Mouse (Mus musculus) stomach, embryonic 15.5 days (tissue): ENCODE measurements around the gene Kifc3. TPM values are rescaled to one million over a fixed set of nuclear protein-coding genes. Genes with fewer than 3 reads are reported as not detected.

Experiments
- ATAC-seq: fragments of 200-750 bp; cut with Nextera tagmentation; 2 replicates; pipeline ENCODE4 v1.8.0; 2017; ENCODE audit warnings: low read depth, moderate number of reproducible peaks, moderate TSS enrichment; ENCODE audit not compliant: insufficient read depth, low FRiP score
- H3K27ac ChIP-seq: fragments of 300-500 bp; sonication (generic); 2 replicates; pipeline ENCODE4 v1.5.1; 2015; ENCODE audit warnings: mild to moderate bottlenecking, inconsistent platforms
- H3K27me3 ChIP-seq: fragments of 300-500 bp; sonication (generic); replicated peaks from 2 replicates; pipeline ENCODE4 v1.6.1; 2015; ENCODE audit warnings: inconsistent platforms
- H3K36me3 ChIP-seq: fragments of 300-500 bp; sonication (generic); 2 replicates; pipeline ENCODE4 v1.6.1; 2015; ENCODE audit warnings: inconsistent platforms
- H3K4me1 ChIP-seq: fragments of 300-500 bp; sonication (generic); 2 replicates; pipeline ENCODE4 v1.6.1; 2015; ENCODE audit warnings: inconsistent platforms
- H3K4me2 ChIP-seq: fragments of 300-500 bp; sonication (generic); 2 replicates; pipeline ENCODE4 v1.6.1; 2015; ENCODE audit warnings: mild to moderate bottlenecking, inconsistent platforms
- H3K4me3 ChIP-seq: fragments of 300-500 bp; sonication (generic); replicated peaks from 2 replicates; pipeline ENCODE4 v1.5.1; 2015; ENCODE audit warnings: inconsistent platforms
- H3K9ac ChIP-seq: fragments of 300-500 bp; sonication (generic); 2 replicates; pipeline ENCODE4 v1.6.1; 2015; ENCODE audit warnings: inconsistent platforms
- H3K9me3 ChIP-seq: fragments of 300-500 bp; sonication (generic); 2 replicates; pipeline ENCODE4 v1.6.1; 2016; ENCODE audit warnings: inconsistent platforms
- WGBS: fragments of 180-500 bp; shearing (Covaris S2); methylation state at CpG from one replicate; pipeline ENCODE4 v1.1.7; 2015; 5-methylcytosine and 5-hydroxymethylcytosine counted together
- polyA plus RNA-seq: library from polyadenylated mRNA; unstranded; fragments of >200 nt; fragmentation: Nextera tagmentation; extraction: Ambion mirVana; gene quantifications from 2 replicates; pipeline ENCODE4 v1.2.1, GENCODE M21; 2015

The Kifc3 gene
- polyA plus RNA-seq, 1 experiment from 2014 or later = 21.2 TPM

- 57% methylated on average over 7 of the region's 7 CpGs for WGBS
- Histone ChIP-seq H3K9ac (no peak overlapping the region), H3K27me3 (no peaks in the 10 kb centered on the region), H3K36me3 (no peaks in the 10 kb centered on the region), H3K4me3 (no peak overlapping the region), H3K27ac (no peak overlapping the region), H3K4me2 (no peak overlapping the region), H3K9me3 (no peaks in the 10 kb centered on the region), H3K4me1 (no peaks in the 10 kb centered on the region)
- ATAC-seq = no peak
Observed at GRCm38 (mm10) chr8:95226251-95227150, 23.9 kb upstream of the Kifc3 start.

- 88% methylated on average over 5 of the region's 5 CpGs for WGBS
- H3K27ac ChIP-seq = no peak overlapping the region
- H3K36me3 ChIP-seq = no peaks in the 10 kb centered on the region
- no peaks in the 10 kb centered on the region for H3K27me3 ChIP-seq
- ATAC-seq = no peak
- no peak overlapping the region for H3K4me2 ChIP-seq
- no peaks in the 10 kb centered on the region for H3K4me1 ChIP-seq
- no peak overlapping the region for H3K9ac ChIP-seq
- no peak overlapping the region for H3K4me3 ChIP-seq
- no peaks in the 10 kb centered on the region for H3K9me3 ChIP-seq
Observed at GRCm38 (mm10) chr8:95223969-95224368, 21.4 kb upstream of the Kifc3 start.

GRCm38 (mm10) chr8:95221045-95221444, 18.4 kb upstream of the Kifc3 start:
- Histone ChIP-seq H3K27ac (no peak overlapping the region), H3K4me2 (no peak overlapping the region), H3K9me3 (no peaks in the 10 kb centered on the region), H3K4me3 (no peak overlapping the region), H3K36me3 (no peaks in the 10 kb centered on the region), H3K4me1 (no peaks in the 10 kb centered on the region), H3K27me3 (no peaks in the 10 kb centered on the region), H3K9ac (no peak overlapping the region)
- 8% methylated on average over 2 of the region's 2 CpGs for WGBS
- ATAC-seq = 0 out of 2 replicates have a peak, but pooled peaks have one; percentile 27

GRCm38 (mm10) chr8:95220571-95220998, 18.0 kb upstream of the Kifc3 start:
- ATAC-seq = peak; percentile 39; the same call in 1 of the 2 replicates
- no peak overlapping the region for H3K4me3 ChIP-seq
- H3K36me3 ChIP-seq = no peaks in the 10 kb centered on the region
- WGBS = 31% methylated on average over 7 of the region's 7 CpGs
- no peaks in the 10 kb centered on the region for H3K27me3 ChIP-seq
- no peak overlapping the region for H3K27ac ChIP-seq
- H3K9ac ChIP-seq = no peak overlapping the region
- H3K4me2 ChIP-seq = no peak overlapping the region
- no peaks in the 10 kb centered on the region for H3K4me1 ChIP-seq
- H3K9me3 ChIP-seq = no peaks in the 10 kb centered on the region

GRCm38 (mm10) chr8:95219623-95220022, 17.0 kb upstream of the Kifc3 start:
- no peaks in the 10 kb centered on the region for H3K4me1 ChIP-seq
- no peak overlapping the region for H3K4me3 ChIP-seq
- H3K36me3 ChIP-seq = no peaks in the 10 kb centered on the region
- ATAC-seq = no peak
- H3K9me3 ChIP-seq = no peaks in the 10 kb centered on the region
- no peak overlapping the region for H3K9ac ChIP-seq
- no peak overlapping the region for H3K27ac ChIP-seq
- H3K4me2 ChIP-seq = no peak overlapping the region
- WGBS = 86% methylated on average over 8 of the region's 8 CpGs
- no peaks in the 10 kb centered on the region for H3K27me3 ChIP-seq

- Histone ChIP-seq H3K27me3 (no peaks in the 10 kb centered on the region), H3K4me2 (no peak overlapping the region), H3K9me3 (no peaks in the 10 kb centered on the region), H3K4me3 (no peak overlapping the region), H3K27ac (no peak overlapping the region), H3K36me3 (no peaks in the 10 kb centered on the region), H3K9ac (no peak overlapping the region), H3K4me1 (no peaks in the 10 kb centered on the region)
- WGBS = 68% methylated on average over 11 of the region's 11 CpGs
- no peak for ATAC-seq
Observed at GRCm38 (mm10) chr8:95215709-95216360, 13.2 kb upstream of the Kifc3 start.

- no peak overlapping the region for H3K9ac ChIP-seq
- H3K4me1 ChIP-seq = no peaks in the 10 kb centered on the region
- no peak overlapping the region for H3K4me3 ChIP-seq
- H3K9me3 ChIP-seq = no peaks in the 10 kb centered on the region
- no peak for ATAC-seq
- H3K36me3 ChIP-seq = no peaks in the 10 kb centered on the region
- WGBS = 18% methylated on average over 11 of the region's 11 CpGs
- no peak overlapping the region for H3K4me2 ChIP-seq
- no peak overlapping the region for H3K27ac ChIP-seq
- no peaks in the 10 kb centered on the region for H3K27me3 ChIP-seq
Observed at GRCm38 (mm10) chr8:95209924-95210323, 7.3 kb upstream of the Kifc3 start.

GRCm38 (mm10) chr8:95205946-95206345, 3.3 kb upstream of the Kifc3 start:
- ATAC-seq = no peak
- Histone ChIP-seq H3K36me3 (no peaks in the 10 kb centered on the region), H3K4me2 (no peak overlapping the region), H3K27me3 (no peaks in the 10 kb centered on the region), H3K9ac (no peak overlapping the region), H3K4me1 (0 out of 2 replicates have a peak, but pooled peaks cover 2% of the 10 kb centered on the region), H3K9me3 (no peaks in the 10 kb centered on the region), H3K4me3 (no peak overlapping the region), H3K27ac (no peak overlapping the region)
- WGBS = 13% methylated on average over 8 of the region's 8 CpGs

- Histone ChIP-seq H3K4me3 (no peak overlapping the region), H3K4me2 (no peak overlapping the region), H3K4me1 (0 out of 2 replicates have a peak, but pooled peaks cover 2% of the 10 kb centered on the region), H3K9me3 (no peaks in the 10 kb centered on the region), H3K9ac (no peak overlapping the region), H3K36me3 (no peaks in the 10 kb centered on the region), H3K27me3 (no peaks in the 10 kb centered on the region), H3K27ac (no peak overlapping the region)
- ATAC-seq = 0 out of 2 replicates have a peak, but pooled peaks have one; percentile 48
- WGBS = 20% methylated on average over 10 of the region's 10 CpGs
Observed at GRCm38 (mm10) chr8:95204039-95204380, 1.4 kb upstream of the Kifc3 start.

GRCm38 (mm10) chr8:95203326-95204038, 870 bp upstream of the Kifc3 start:
- Histone ChIP-seq H3K4me2 (no peak overlapping the region), H3K27me3 (no peaks in the 10 kb centered on the region), H3K36me3 (no peaks in the 10 kb centered on the region), H3K4me1 (0 out of 2 replicates have a peak, but pooled peaks cover 2% of the 10 kb centered on the region), H3K9ac (no peak overlapping the region), H3K4me3 (no peak overlapping the region), H3K9me3 (no peaks in the 10 kb centered on the region), H3K27ac (no peak overlapping the region)
- ATAC-seq = no peak
- 49% methylated on average over 9 of the region's 9 CpGs for WGBS

- H3K27ac ChIP-seq = no peak overlapping the region
- H3K27me3 ChIP-seq = no peaks in the 10 kb centered on the region
- H3K9me3 ChIP-seq = no peaks in the 10 kb centered on the region
- 0 out of 2 replicates have a peak, but pooled peaks cover 2% of the 10 kb centered on the region for H3K4me1 ChIP-seq
- H3K9ac ChIP-seq = no peak overlapping the region
- ATAC-seq = no peak
- H3K36me3 ChIP-seq = no peaks in the 10 kb centered on the region
- WGBS = 69% methylated on average over 8 of the region's 8 CpGs
- H3K4me2 ChIP-seq = no peak overlapping the region
- no peak overlapping the region for H3K4me3 ChIP-seq
Observed at GRCm38 (mm10) chr8:95202056-95202570, 499 bp downstream of the Kifc3 start.
